Mouse (Mus musculus): Measurements from ENCODE around the gene Immp2l. TPM values are rescaled to one million over a fixed set of nuclear protein-coding genes. Genes with fewer than 3 reads are reported as not detected.

Immp2l gene
- polyA plus RNA-seq, 1 experiment, result 4.2 TPM

DNA sequence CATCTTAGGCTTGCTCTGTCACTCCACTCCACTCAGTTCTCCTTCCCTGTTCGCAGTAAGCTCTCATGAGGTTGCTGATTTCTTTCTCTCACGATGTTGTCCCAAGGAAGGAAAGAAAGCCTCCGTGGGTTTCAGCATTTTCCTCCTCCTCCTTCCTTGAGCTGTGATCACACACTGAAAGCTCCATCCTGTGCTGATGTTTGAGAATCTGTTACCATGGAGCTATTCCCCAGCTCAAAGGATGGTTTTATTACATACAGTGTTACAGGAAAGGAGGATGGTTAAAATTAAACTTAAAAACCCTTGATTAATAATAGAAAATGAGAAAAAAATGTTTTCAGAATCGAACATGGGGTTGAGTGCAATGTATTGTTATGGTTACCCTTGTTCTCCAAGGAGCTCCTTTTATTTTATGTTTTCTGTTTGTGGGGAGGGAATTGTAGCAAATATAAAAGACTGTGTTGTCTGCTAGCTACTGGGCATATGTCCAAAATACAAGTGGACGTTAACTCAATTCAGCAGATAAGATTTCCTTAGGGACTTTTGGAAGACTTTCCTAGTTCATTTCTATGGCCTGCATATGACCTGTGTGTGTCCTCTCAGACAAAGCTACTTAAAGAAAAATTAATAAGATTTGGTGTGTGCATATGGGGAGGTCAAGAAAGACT, 853.5 kb downstream of the Immp2l start:
- 38% methylated on average over 5 of the region's 5 CpGs for WGBS
- DNase-seq (ENCODE audit: low read depth, low spot score), result no peak

DNA sequence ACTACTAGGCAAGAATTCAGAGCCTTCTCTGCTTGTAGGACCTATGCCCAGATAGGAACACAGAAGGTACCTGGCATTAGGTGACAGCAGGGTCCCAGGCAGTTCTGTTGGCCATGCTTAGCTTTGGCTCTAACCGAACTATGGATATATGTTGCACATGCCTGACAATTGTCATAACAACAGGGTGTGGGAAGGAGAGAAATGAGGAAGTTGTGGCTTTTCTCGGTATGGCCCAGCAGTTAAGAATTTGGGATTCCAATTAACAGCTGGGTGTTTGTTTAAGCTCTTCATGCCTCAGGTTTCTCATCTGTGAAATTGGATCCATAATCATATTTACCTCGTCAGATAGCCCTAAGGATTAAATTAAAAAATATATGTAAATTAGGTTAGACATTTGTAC, 854.6 kb downstream of the Immp2l start:
- DNase-seq (ENCODE audit: low read depth, low spot score), result no peak
- WGBS, result 41% methylated on average over 3 of the region's 3 CpGs

DNA sequence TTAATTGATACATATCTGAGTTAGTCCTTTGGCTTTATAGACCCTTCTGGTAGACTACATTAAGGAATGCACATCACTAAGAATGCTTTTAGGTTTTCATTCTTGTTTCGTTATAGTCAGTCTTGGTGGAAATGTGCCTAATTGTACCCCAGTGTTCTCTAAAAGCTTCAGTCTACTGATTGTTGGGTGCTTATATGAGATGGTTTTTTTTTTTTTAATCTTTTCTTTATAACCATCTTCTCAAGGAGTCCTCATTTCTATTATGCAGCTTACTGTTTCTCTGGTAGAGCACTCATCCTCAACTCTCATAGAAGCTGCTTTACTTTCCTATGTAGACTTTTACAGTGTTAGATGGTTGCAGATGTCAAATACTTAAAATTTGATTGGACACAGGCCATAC, 855.1 kb downstream of the Immp2l start:
- WGBS, result 96% methylated on average over 1 of the region's 1 CpGs
- no peak for DNase-seq (ENCODE audit: low read depth, low spot score)

DNA sequence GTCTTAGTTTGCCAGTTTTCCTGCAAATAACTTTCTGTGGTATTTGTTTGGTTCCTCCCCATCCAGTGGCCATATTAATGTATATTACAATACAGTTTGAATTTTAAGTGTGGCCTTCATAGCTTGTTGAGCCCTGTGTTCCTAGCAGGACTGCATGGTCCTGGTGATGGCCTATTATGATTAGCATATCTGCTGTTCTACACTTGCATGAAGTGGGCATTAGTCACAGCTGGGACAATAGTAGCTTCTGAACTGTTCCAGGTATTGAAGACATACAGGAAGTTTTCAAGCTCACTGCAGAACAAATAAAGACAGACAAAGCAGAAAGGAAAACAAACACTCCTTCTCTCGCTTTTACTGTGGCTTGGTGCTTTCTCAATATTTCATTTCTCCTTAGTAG, 855.5 kb downstream of the Immp2l start:
- 63% methylated on average over 1 of the region's 1 CpGs for WGBS
- DNase-seq (ENCODE audit: low read depth, low spot score), result no peak

DNA sequence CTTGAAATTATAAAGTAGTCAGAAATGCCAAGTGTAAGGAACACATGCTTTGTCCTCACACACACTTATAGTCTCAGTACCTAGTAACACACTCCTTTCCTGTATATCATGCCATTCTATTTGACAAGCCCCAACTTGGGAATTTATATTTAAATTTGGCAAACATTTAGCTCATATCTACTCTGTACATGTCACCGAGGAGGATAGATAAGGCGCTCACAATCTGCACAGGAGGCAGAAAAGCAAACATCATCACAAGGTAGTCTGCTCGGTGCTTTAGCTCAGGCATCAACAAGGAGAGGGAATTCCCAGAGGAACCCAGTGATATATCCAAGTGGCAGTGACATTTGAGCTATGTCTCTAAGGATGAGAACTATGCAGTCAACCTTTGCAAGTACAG, 856.9 kb downstream of the Immp2l start:
- 52% methylated on average over 3 of the region's 3 CpGs for WGBS
- DNase-seq (ENCODE audit: low read depth, low spot score), result no peak

DNA sequence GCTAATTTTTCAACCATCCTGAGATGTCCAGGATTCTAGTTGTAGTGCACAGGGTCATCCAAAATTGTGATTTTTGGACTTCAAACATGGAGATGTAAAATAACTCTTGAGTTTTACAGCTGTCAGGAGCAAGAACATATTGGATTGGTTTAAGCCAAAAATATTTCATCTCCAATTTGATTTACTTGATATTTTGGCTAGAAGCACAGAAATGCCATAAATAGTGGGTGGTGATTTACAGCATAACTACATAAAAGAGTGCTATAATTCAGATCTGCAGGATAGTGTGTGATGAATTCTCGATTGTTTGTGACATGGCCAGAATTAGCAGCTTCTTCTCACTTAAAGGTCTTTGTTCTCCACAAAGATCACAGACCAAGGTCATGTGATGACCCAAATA, 884.1 kb downstream of the Immp2l start:
- no peak for DNase-seq (ENCODE audit: low read depth, low spot score)
- WGBS, result 63% methylated on average over 1 of the region's 1 CpGs

DNA sequence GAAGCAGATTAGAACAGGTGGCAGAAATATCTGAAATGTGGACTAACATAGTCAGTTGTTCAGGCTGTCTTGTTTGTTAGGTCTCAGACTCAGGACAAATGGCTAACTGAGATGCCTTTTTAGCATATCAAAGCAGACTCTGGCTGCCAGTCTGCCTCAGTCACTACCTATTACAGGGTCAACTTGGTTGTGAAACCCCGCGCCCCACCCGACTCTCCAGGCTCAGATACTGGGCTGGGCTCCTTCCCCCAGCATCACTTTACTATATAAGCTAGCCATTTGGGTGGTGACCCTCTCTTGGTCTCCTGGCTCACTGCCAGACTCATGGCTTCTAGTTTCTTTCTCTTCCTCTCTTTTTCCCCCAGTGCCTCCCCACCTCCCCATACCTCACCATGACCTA, 887.7 kb downstream of the Immp2l start:
- DNase-seq (ENCODE audit: low read depth, low spot score), result no peak

DNA sequence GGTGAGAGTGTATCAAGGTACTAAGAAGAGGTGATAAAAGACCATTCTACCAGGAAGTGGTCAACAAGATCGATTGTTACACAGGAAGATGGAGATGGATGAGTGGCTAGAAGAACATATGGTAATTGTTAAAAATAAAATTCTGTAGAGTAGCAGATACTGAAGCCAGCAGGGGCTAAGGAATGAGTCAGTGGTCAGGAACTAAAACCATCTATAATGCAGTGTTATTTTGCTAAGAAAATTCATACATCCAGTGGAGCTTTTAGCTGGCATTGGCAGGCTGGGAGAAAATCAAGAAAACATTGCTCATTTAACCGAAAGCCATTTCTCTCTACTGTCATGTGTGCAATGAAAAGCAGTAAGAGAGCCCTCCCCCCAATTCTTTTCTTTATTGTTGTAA, 913.9 kb downstream of the Immp2l start:
- WGBS, result 83% methylated on average over 2 of the region's 2 CpGs
- DNase-seq (ENCODE audit: low read depth, low spot score), result no peak

More for the DNA sequence above, 887.7 kb downstream of the Immp2l start:
- WGBS, result 82% methylated on average over 3 of the region's 3 CpGs

DNA sequence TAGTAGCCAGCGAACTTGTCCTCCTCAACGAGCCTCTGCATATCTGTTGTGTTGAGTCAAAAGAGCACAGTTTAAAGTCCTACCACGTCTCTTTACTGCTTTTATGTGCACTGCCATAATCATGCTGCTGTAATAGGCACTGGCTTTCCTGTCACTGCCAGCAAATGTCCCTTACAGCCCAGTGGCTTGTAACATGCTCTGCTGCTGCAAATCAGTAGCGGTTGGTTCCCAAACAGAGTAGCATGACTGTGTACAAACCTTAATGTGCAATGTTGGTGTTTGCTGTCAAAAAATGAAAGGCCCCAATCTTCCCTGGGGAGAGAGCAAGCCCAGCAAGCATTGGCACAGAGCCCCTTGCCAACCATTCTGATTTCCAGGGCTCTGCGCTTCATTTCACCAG, 918.0 kb downstream of the Immp2l start:
- 67% methylated on average over 5 of the region's 5 CpGs for WGBS
- DNase-seq (ENCODE audit: low read depth, low spot score), result no peak

DNA sequence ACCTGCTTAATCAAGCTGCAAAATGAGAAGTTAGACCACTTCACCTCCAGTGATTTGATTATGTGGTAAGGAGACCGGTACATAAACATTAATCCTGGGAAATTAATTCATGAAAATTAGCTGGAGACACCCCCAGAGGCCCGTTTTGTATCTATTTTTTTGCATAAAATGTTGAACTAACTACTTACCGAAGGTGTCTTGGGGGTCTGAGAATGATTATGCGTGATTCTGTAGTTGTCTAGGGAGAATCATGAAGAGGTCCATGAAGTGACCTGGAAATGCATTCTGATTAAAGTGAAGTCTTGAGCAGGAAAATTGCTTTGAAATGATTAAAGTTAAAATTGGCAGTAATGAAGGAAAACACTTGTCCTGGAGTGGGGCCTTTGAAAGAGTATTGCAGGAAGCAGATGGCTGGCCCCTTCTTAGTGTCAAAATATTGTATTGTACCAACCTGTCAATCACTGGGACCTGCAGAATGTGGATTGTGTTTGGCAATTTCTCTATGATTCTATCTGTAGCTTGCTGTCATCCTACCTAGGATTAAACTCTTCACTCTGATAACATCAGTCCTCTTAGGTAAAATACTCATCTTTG, 920.3 kb downstream of the Immp2l start:
- DNase-seq (ENCODE audit: low read depth, low spot score), result no peak
- 79% methylated on average over 4 of the region's 4 CpGs for WGBS

DNA sequence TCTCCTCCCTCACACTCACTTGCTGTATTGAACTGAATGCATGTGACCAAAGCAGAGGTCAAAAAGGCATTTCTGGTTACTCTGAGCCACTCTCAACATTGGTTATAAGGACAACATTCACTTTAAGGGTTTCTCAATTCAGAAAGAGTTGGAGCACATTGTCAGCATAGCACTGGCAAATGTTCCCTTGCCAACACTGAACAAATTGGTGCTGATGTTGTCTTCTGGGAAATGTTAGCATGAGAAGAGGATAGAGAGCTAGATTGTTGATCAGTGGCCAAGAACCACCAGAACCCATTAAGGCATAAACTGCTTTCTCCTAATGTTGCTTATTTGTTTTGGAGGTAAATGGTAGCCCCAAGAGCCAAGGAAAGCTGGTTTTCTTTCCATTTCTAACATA, 922.6 kb downstream of the Immp2l start:
- no peak for DNase-seq (ENCODE audit: low read depth, low spot score)

DNA sequence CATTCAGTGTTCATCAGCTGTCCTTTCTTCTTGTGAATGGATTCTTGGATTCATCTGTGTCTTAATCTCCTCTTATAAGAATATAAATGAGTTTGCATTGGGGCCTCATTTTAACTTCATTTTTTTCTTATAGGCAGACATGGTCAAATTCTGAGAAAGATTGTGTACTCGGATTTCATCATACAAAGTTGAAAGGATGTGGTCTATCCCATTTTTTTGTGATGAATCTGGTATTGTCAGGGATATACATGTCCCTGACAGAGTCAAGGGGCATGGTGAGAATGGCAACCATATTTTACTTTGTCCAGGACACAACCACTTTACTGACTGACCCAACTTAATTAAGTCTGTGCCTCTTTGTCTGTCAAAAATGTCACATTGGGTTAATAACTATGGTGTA, 925.5 kb downstream of the Immp2l start:
- WGBS, result 77% methylated on average over 1 of the region's 1 CpGs
- DNase-seq (ENCODE audit: low read depth, low spot score), result no peak

DNA sequence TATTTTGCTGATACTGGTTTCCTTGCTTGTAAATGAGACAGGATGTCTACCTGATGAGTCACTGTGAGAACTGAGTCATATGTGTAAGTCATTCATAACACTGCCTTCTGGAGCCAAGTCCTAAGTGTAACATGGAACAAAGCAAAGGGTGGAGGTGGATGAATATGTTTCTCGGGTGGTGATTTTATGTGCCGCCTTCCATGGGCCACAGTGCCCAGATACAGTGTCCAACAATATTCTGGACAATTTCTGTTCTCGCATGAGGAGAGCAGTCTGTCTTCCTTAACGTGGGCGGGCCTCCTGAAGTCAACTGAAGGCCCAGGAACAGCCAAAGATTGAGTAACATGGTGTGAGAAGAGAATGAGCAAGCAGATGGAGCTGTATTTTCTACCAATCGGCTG, 926.0 kb downstream of the Immp2l start:
- 81% methylated on average over 6 of the region's 6 CpGs for whole genome bisulfite sequencing
- no peak for DNase-seq (ENCODE audit: low read depth, low spot score)

DNA sequence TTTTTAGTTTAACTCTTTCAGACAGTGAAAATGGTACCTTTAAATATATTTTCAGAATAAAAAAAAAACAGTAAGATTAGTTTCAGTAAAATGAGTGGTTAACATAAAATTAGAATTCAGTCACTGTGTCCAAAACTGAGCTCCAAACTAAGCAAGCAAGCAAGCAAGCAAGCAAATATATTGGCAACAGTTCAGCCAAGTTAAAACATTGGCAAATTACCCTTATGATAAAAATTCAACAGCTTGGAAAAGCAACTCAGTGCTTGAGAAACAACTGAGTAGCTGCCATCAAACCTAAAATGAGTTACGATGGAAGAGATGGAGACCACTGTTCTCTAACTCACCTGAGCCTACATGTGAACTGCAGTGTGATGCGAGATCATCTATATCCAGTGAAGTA, 926.8 kb downstream of the Immp2l start:
- no peak for DNase-seq (ENCODE audit: low read depth, low spot score)
- 90% methylated on average over 2 of the region's 2 CpGs for WGBS

DNA sequence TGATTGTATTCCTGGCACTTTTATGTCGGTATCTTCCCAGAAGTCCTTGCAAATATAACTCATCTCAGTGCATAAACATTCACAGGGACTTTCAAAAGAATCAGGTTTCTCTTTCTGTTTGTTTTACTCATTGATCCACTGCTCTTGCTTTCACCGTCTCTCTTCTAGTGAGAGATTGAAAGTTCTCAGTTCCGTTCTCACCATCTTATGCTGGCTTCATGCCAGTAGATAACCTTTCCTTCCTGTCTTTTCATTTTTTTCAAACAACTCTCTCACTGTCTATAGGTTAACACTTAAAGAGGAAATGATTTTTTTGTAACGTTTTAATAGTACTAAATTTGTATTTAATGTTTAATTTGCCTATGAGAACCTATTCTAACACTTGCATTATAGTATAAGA, 937.1 kb downstream of the Immp2l start:
- 29% methylated on average over 4 of the region's 4 CpGs for WGBS
- DNase-seq (ENCODE audit: low read depth, low spot score), result no peak

DNA sequence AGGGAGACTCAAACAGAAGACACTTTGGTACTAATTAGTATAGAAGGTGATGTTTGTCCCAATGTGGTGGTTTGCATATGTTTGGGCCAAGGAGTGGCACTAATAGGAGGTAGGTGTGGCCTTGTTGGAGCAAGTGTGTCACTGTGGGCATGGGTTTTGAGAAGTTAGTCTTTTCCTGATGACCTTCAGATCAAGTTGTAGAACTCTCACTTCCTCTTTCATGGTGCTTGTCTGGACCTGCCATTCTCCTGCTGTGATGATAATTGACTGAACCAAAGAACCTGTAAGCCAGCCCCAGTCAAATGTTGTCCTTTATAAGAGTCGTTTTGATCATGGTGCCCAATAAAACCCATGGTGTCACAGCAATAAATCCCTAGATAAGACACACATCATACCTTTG, 967.5 kb downstream of the Immp2l start:
- 31% methylated on average over 1 of the region's 1 CpGs for WGBS
- DNase-seq (ENCODE audit: low read depth, low spot score), result no peak
